Mouse (Mus musculus) MEL (cell line): Measurements from ENCODE around the gene Agbl5. TPM values are rescaled to one million over a fixed set of nuclear protein-coding genes. Genes with fewer than 3 reads are reported as not detected.

Source experiments
- DNase-seq: peaks from one replicate; pipeline ENCODE4 v3.0.0; 2011; ENCODE audit warnings: low read depth, low spot score
- H3K27ac ChIP-seq: 2 replicates; pipeline ENCODE4 v1.5.1; 2012; ENCODE audit warnings: low read depth, mild to moderate bottlenecking, control low read depth, low read length, moderate library complexity; ENCODE audit not compliant: control insufficient read depth
- H3K27me3 ChIP-seq, 2 experiments: fragments of 150-350 bp in 1 of 2; sonication (generic) in 1 of 2; 2 replicates each; pipeline ENCODE4 v1.6.1; 2012; ENCODE audit warnings: low read length in 2 of 2, mild to moderate bottlenecking in 2 of 2, improper control_type of control experiment in 1 of 2, moderate library complexity in 1 of 2; ENCODE audit not compliant: insufficient read depth in 2 of 2, control insufficient read depth in 1 of 2
- H3K36me3 ChIP-seq, 2 experiments: 2 replicates each; pipeline ENCODE4 v1.6.1; 2012 to 2014; ENCODE audit warnings: low read length in 2 of 2, improper control_type of control experiment in 1 of 2, inconsistent platforms in 1 of 2, mild to moderate bottlenecking in 1 of 2; ENCODE audit not compliant: insufficient read depth in 2 of 2, control insufficient read depth in 1 of 2
- H3K4me1 ChIP-seq, 2 experiments: fragments of 150-350 bp in 1 of 2; sonication (generic) in 1 of 2; 2 replicates each; pipeline ENCODE4 v1.6.1; 2012; ENCODE audit warnings: low read length in 2 of 2, improper control_type of control experiment in 1 of 2, mild to moderate bottlenecking in 1 of 2; ENCODE audit not compliant: insufficient read depth in 2 of 2, control insufficient read depth in 1 of 2
- H3K4me3 ChIP-seq, 2 experiments: fragments of 150-350 bp in 1 of 2; sonication (generic) in 1 of 2; 2 replicates each; pipeline ENCODE4 v1.5.1; 2012; ENCODE audit warnings: low read depth in 2 of 2, low read length in 2 of 2, mild to moderate bottlenecking in 2 of 2, moderate library complexity in 2 of 2, control low read depth in 1 of 2, improper control_type of control experiment in 1 of 2; ENCODE audit not compliant: control insufficient read depth in 1 of 2, insufficient read depth in 1 of 2
- H3K79me2 ChIP-seq: 2 replicates; pipeline ENCODE4 v1.6.1; 2012; ENCODE audit warnings: mild to moderate bottlenecking, low read length, moderate library complexity; ENCODE audit not compliant: control insufficient read depth, poor library complexity, insufficient read depth
- H3K9ac ChIP-seq: 2 replicates; pipeline ENCODE4 v1.6.1; 2012; ENCODE audit warnings: low read depth, mild to moderate bottlenecking, control low read depth, low read length, moderate library complexity; ENCODE audit not compliant: control insufficient read depth, poor library complexity, severe bottlenecking
- H3K9me3 ChIP-seq: fragments of 150-350 bp; sonication (generic); replicated peaks from 2 replicates; pipeline ENCODE4 v1.6.1; 2012; ENCODE audit warnings: mild to moderate bottlenecking, low read length, improper control_type of control experiment, moderate library complexity; ENCODE audit not compliant: insufficient read depth
- BHLHE40 ChIP-seq: IDR thresholded peaks from 2 replicates; pipeline ENCODE4 v1.6.1; 2012; ENCODE audit warnings: low read depth, mild to moderate bottlenecking, inconsistent platforms, low read length, improper control_type of control experiment, borderline replicate concordance
- CHD1 ChIP-seq: IDR thresholded peaks from 2 replicates; pipeline ENCODE4 v1.6.1; 2012; ENCODE audit warnings: low read depth, mild to moderate bottlenecking, inconsistent platforms, low read length, improper control_type of control experiment
- CHD2 ChIP-seq: IDR thresholded peaks from 2 replicates; pipeline ENCODE4 v1.6.1; 2011; ENCODE audit warnings: low read length, improper control_type of control experiment
- CTCF ChIP-seq, 3 experiments: IDR thresholded peaks in 2 of 3; conservative IDR thresholded peaks in 1 of 3; 2 replicates each; pipeline ENCODE4 v1.5.1; 2011 to 2012; ENCODE audit warnings: low read length in 3 of 3, low read depth in 2 of 3, mild to moderate bottlenecking in 2 of 3, improper control_type of control experiment in 1 of 3, inconsistent platforms in 1 of 3, mixed read lengths in 1 of 3, moderate library complexity in 1 of 3; ENCODE audit not compliant: control insufficient read depth in 1 of 3, insufficient read depth in 1 of 3, poor library complexity in 1 of 3, severe bottlenecking in 1 of 3
- HCFC1 ChIP-seq: IDR thresholded peaks from 2 replicates; pipeline ENCODE4 v1.6.1; 2012; ENCODE audit warnings: low read depth, mild to moderate bottlenecking, inconsistent platforms, low read length, improper control_type of control experiment, moderate library complexity
- KAT2A ChIP-seq: conservative IDR thresholded peaks from 2 replicates; pipeline ENCODE4 v1.6.1; 2012; ENCODE audit warnings: low read depth, low read length, improper control_type of control experiment, inconsistent platforms
- MAFK ChIP-seq: IDR thresholded peaks from 2 replicates; pipeline ENCODE4 v1.6.1; 2011; ENCODE audit warnings: low read depth, mild to moderate bottlenecking, low read length, improper control_type of control experiment, borderline replicate concordance
- MAX ChIP-seq: IDR thresholded peaks from 2 replicates; pipeline ENCODE4 v1.6.1; 2011; ENCODE audit warnings: low read length, improper control_type of control experiment
- MAZ ChIP-seq: IDR thresholded peaks from 2 replicates; pipeline ENCODE4 v1.6.1; 2012; ENCODE audit warnings: low read depth, mild to moderate bottlenecking, inconsistent platforms, low read length, improper control_type of control experiment
- MXI1 ChIP-seq: IDR thresholded peaks from 2 replicates; pipeline ENCODE4 v1.6.1; 2011; ENCODE audit warnings: mild to moderate bottlenecking, low read depth, low read length, improper control_type of control experiment
- MYB ChIP-seq: IDR thresholded peaks from 2 replicates; pipeline ENCODE4 v1.6.1; 2011; ENCODE audit warnings: mild to moderate bottlenecking, low read depth, low read length, improper control_type of control experiment
- NELFE ChIP-seq: IDR thresholded peaks from 2 replicates; pipeline ENCODE4 v1.6.1; 2011; ENCODE audit warnings: low read depth, low read length, improper control_type of control experiment
- NRF1 ChIP-seq: IDR thresholded peaks from 2 replicates; pipeline ENCODE4 v1.6.1; 2014; ENCODE audit warnings: low read depth, mild to moderate bottlenecking, inconsistent platforms, low read length, improper control_type of control experiment, moderate library complexity; ENCODE audit not compliant: poor library complexity, insufficient read depth, severe bottlenecking
- POLR2A ChIP-seq, 2 experiments: IDR thresholded peaks; 2 replicates each; pipeline ENCODE4 v1.6.1; 2011 to 2012; ENCODE audit warnings: low read length in 2 of 2, mild to moderate bottlenecking in 2 of 2, control low read depth in 1 of 2, improper control_type of control experiment in 1 of 2, low read depth in 1 of 2, moderate library complexity in 1 of 2; ENCODE audit not compliant: control insufficient read depth in 1 of 2, insufficient read depth in 1 of 2, poor library complexity in 1 of 2
- POLR2AphosphoS2 ChIP-seq: IDR thresholded peaks from 2 replicates; pipeline ENCODE4 v1.6.1; 2011; ENCODE audit warnings: low read length, improper control_type of control experiment
- POLR2AphosphoS5 ChIP-seq: IDR thresholded peaks from 2 replicates; pipeline ENCODE4 v1.6.1; 2012; ENCODE audit warnings: low read depth, borderline replicate concordance, mild to moderate bottlenecking, inconsistent platforms, low read length, moderate library complexity, mixed read lengths
- RCOR1 ChIP-seq: IDR thresholded peaks from 2 replicates; pipeline ENCODE4 v1.6.1; 2012; ENCODE audit warnings: low read depth, mild to moderate bottlenecking, inconsistent platforms, low read length, improper control_type of control experiment
- SMC3 ChIP-seq: IDR thresholded peaks from 2 replicates; pipeline ENCODE4 v1.6.1; 2011; ENCODE audit warnings: low read depth, low read length, improper control_type of control experiment
- TBP ChIP-seq: IDR thresholded peaks from 2 replicates; pipeline ENCODE4 v1.8.0; 2011; ENCODE audit warnings: low read depth, low read length, improper control_type of control experiment
- TCF12 ChIP-seq: IDR thresholded peaks from 2 replicates; pipeline ENCODE4 v1.6.1; 2014; ENCODE audit warnings: low read depth, mild to moderate bottlenecking, inconsistent platforms, low read length, improper control_type of control experiment, moderate library complexity
- USF1 ChIP-seq: IDR thresholded peaks from 2 replicates; pipeline ENCODE4 v1.6.1; 2014; ENCODE audit warnings: low read depth, mild to moderate bottlenecking, inconsistent platforms, low read length, improper control_type of control experiment, moderate library complexity
- USF2 ChIP-seq, 2 experiments: IDR thresholded peaks; 2 replicates each; pipeline ENCODE4 v1.6.1; 2011 to 2012; ENCODE audit warnings: improper control_type of control experiment in 2 of 2, low read length in 2 of 2, borderline replicate concordance in 1 of 2, inconsistent platforms in 1 of 2, low read depth in 1 of 2, mild to moderate bottlenecking in 1 of 2; ENCODE audit not compliant: insufficient read depth in 1 of 2
- ZKSCAN1 ChIP-seq: IDR thresholded peaks from 2 replicates; pipeline ENCODE4 v1.6.1; 2012; ENCODE audit warnings: low read depth, mild to moderate bottlenecking, inconsistent platforms, low read length, improper control_type of control experiment, moderate library complexity
- ZNF384 ChIP-seq: IDR thresholded peaks from 2 replicates; pipeline ENCODE4 v1.6.1; 2012; ENCODE audit warnings: low read depth, mild to moderate bottlenecking, inconsistent platforms, low read length, improper control_type of control experiment
- polyA plus RNA-seq, 2 experiments: library from polyadenylated mRNA; stranded (reverse) in 1 of 2; unstranded in 1 of 2; fragments of >175 nt in 1 of 2; fragments of >200 nt in 1 of 2; gene quantifications; 2 replicates each; pipeline versions ENCODE4 v1.2.1 to v1.2.4; 2012; ENCODE audit warnings: low replicate concordance in 2 of 2, low read depth in 1 of 2; ENCODE audit not compliant: insufficient read length in 2 of 2, insufficient read depth in 1 of 2, missing spikeins in 1 of 2
- total RNA-seq: library from RNA; depleted of rRNA; stranded (reverse); fragments of 300-350 nt; gene quantifications from 2 replicates; pipeline ENCODE4 v1.2.3, GENCODE M21; 2012

Gene Agbl5
- total and polyA plus RNA-seq, 3 experiments: 10.6 to 45.0 TPM; not detected in 1

GRCm38 (mm10) chr5:30908426-30909299 is 20.2 kb downstream of the Agbl5 start:
- Histone ChIP-seq H3K4me1 (peaks cover 3 to 25% of the 10 kb centered on the region in 2 experiments; a peak in 3 of 4 replicates), H3K9ac (peak overlapping the region; percentile 73), H3K27me3 (no peaks in the 10 kb centered on the region), H3K4me3 (peak overlapping the region; percentile 63 to 67), H3K27ac (no peak overlapping the region), H3K9me3 (no peaks in the 10 kb centered on the region), H3K79me2 (peaks cover 18% of the 10 kb centered on the region), H3K36me3 (peaks cover 4 to 11% of the 10 kb centered on the region in 2 experiments)
- no peak for DNase-seq
- TF ChIP-seq POLR2AphosphoS5: no peak
- no peak for TF ChIP-seq MAX
- no peak for TF ChIP-seq POLR2AphosphoS2
- TF ChIP-seq ZKSCAN1: no peak
- no peak for TF ChIP-seq USF1
- no peak for TF ChIP-seq TCF12
- no peak for TF ChIP-seq TBP
- no peak for TF ChIP-seq POLR2A (IDR thresholded peaks at IDR 0.05; ENCODE audit: control insufficient read depth in 1 of 2, insufficient read depth in 1 of 2, low read depth in 1 of 2, low read length in 2 of 2, poor library complexity in 1 of 2)
- TF ChIP-seq CHD2: no peak
- no peak for TF ChIP-seq ZNF384
- TF ChIP-seq NELFE: no peak
- TF ChIP-seq MAZ: no peak
- TF ChIP-seq MAFK: no peak
- TF ChIP-seq KAT2A: no peak
- no peak for TF ChIP-seq MYB
- no peak for TF ChIP-seq MXI1

- DNase-seq: no peak
- Histone ChIP-seq H3K9me3 (no peaks in the 10 kb centered on the region), H3K79me2 (peaks cover 18% of the 10 kb centered on the region), H3K9ac (no peak overlapping the region), H3K4me1 (peaks cover 4 to 27% of the 10 kb centered on the region in 2 experiments), H3K36me3 (peaks cover 4 to 11% of the 10 kb centered on the region in 2 experiments; a peak in 3 of 4 replicates)
- TF ChIP-seq RCOR1: no peak
- TF ChIP-seq POLR2A (IDR thresholded peaks at IDR 0.05; ENCODE audit: control insufficient read depth in 1 of 2, insufficient read depth in 1 of 2, low read depth in 1 of 2, low read length in 2 of 2, poor library complexity in 1 of 2): no peak
- TF ChIP-seq BHLHE40: no peak
- TF ChIP-seq NRF1: no peak
- TF ChIP-seq SMC3: no peak
- TF ChIP-seq CTCF (IDR thresholded peaks at IDR 0.05 in 2 of 3, conservative IDR thresholded peaks at IDR 0.05 in 1 of 3; ENCODE audit: control insufficient read depth in 1 of 3, insufficient read depth in 1 of 3, low read depth in 2 of 3, low read length in 3 of 3, poor library complexity in 1 of 3, severe bottlenecking in 1 of 3): no peak
- no peak for TF ChIP-seq KAT2A
- TF ChIP-seq TCF12: no peak
- TF ChIP-seq HCFC1: no peak
- TF ChIP-seq CHD1: no peak
- TF ChIP-seq NELFE: no peak
- TF ChIP-seq ZKSCAN1: no peak
- TF ChIP-seq USF2 (IDR thresholded peaks at IDR 0.05; ENCODE audit: borderline replicate concordance in 1 of 2, insufficient read depth in 1 of 2, low read depth in 1 of 2, low read length in 2 of 2): no peak
- TF ChIP-seq CHD2: no peak
- TF ChIP-seq MYB: no peak
- TF ChIP-seq, all 39 proteins: peak for 0
- Histone ChIP-seq H3K4me3 (no peak overlapping the region), H3K27me3 (no peaks in the 10 kb centered on the region), H3K27ac (no peak overlapping the region)
These were observed 20.8 kb downstream of the Agbl5 start for GRCm38 (mm10) chr5:30909300-30909659.
